Mouse (Mus musculus) layer of hippocampus, postnatal 25 days (tissue): Measurements from ENCODE around the gene Fat3. TPM values are rescaled to one million over a fixed set of nuclear protein-coding genes. Genes with fewer than 3 reads are reported as not detected.

Experiments used
- DNase-seq, 2 experiments: peaks; one replicate each; pipeline ENCODE4 v3.0.0; 2022; ENCODE audit warnings: mixed read lengths in 2 of 2, low spot score in 1 of 2; ENCODE audit errors: extremely low spot score in 1 of 2
- total RNA-seq, 2 experiments: library from RNA; stranded (reverse); gene quantifications; 2 replicates each; pipeline ENCODE4 v1.2.3; 2021

Fat3 gene
- total RNA-seq, 2 experiments from 2014 or later = 31.0 to 40.9 TPM

- DNase-seq = no peak
These were observed 182.1 kb downstream of the Fat3 start for GRCm38 (mm10) chr9:16318957-16319356.

- no peak for DNase-seq
These were observed 188.4 kb downstream of the Fat3 start for GRCm38 (mm10) chr9:16312599-16313197.

GRCm38 (mm10) chr9:16310855-16311848, 189.9 kb downstream of the Fat3 start:
- DNase-seq = no peak

DNA sequence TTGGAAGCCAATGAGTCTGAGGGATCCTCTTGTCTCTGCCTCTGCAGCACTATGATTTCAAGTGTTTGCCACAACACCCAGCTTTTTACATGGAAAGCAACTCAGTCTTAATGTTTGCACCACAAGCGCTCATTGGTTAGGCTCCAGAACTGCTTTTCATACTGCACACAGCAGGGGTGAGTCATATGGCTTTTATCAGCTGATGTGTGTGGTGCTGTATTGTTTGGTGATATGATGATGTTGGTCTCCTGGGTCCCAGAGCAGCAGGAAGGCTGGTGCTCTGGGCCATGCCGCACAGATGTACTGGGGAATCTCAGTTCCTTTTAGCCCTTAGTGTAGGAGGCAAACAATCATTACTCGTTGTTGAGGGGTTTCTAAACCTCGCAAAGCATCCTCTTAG, 190.8 kb downstream of the Fat3 start:
- no peak for DNase-seq

GRCm38 (mm10) chr9:16307789-16308188, 193.3 kb downstream of the Fat3 start:
- no peak for DNase-seq

GRCm38 (mm10) chr9:16306222-16306621, 194.9 kb downstream of the Fat3 start:
- DNase-seq = no peak

DNA sequence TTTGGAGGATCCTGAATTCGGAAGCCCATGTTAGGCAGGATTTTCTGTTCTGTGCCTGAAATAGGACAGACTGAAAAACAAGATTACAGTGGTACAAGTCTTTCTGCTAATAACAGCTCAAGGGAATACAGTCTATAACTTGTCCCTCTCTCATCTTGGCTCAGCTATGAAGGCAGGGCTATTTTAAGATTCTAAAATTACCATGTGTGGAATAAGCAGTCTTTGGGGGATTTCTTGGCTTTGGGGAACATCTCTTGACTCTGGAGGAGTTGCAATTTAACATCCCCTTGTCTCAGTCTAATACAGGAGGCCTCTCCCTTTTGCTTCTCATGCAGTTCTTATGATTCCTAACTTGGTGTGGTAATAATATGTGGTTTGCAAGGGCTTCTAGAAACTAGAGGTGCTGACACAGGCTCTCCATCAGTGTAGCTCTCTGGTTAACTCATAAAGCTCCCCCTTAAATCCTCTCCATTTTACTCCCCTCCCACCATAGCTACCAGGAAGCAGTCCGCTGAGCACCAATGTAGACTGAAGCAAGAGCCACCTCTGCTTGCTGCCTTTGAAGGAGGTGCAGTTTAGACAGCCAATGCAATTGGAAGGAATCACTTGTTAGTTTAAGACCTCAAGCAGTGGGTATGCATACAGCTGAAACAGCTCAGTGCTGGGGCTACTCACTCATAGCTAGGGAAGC, 195.5 kb downstream of the Fat3 start:
- no peak for DNase-seq

- no peak for DNase-seq
These were observed 196.1 kb downstream of the Fat3 start for GRCm38 (mm10) chr9:16304949-16305348.

- DNase-seq = no peak
These were observed 198.6 kb downstream of the Fat3 start for GRCm38 (mm10) chr9:16302484-16302883.

DNA sequence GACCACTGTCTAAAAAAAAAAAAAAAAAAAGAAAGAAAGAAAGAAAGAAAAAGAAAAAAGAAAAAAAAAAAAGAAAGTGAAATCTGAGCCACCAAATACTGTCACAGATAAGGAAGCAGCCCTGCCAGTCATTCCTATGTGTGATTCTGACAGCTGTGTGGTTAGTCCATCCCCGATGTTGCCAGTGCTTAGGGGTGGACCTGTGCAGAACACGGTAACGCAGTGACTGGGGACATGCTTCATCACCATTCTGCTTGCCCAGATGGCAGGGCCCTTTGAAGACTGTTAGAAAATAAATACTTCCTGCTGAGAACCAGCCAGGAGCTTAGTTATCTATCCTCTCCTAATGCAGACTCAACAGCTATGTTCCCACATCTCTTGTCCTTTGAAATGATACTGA, 203.2 kb downstream of the Fat3 start:
- no peak for DNase-seq

DNA sequence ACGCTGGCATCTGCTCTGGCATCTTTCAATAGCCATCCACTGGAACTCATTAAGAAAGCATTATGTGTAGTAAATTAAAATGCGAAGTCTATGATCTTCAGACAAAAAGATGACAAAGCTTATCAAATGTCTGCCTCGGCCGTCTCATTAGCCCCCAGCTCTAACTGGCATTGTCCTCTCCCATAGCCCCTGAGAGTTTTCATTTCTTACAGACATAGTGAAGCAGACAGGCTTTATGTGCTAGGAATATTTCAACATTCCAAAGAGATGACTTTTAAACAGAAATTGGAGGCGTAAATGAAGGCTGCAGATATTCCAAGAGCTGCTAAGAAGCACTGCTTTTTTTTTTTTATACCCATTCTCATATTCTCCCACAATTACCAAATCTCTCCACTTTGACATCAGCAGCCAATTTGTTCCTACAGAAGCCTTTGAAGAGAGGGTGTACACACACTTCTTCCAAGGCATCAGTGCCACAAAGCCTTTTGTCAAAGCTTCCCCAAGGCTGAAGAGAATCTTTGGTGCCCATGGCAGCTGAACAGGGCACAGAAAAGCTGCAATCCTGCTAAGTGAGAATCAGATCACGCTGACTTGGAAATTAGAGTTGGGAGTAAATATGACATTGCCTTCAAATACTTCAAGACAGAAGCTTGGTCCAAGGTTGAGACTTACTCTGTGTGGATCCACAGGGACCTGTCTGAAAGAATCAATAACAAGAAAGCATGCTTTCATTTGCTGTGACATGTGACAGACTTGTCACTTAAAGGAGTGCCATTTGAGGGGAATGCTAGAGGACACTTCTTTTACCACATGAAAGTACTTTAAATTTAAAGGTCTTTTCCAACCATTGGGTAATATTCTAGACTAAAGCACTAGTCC, 206.9 kb downstream of the Fat3 start:
- DNase-seq = no peak

DNA sequence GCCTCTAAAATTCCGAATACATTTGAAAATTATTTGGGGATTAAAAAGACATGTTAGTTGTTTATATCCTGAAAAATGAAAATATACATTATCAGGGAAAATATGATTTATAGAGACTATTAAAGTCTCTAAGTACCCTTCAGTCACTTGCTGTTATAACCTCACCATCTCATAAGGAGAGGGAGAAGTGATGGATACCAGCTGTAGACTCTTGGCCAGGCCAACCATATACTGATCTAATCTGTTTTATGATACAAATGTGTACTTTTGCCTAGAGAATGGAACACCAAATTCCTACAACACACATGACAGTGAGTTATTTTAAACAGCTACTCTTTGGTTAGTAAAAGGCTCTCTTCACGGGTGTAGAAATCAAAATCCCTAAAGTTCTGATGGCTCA, 208.6 kb downstream of the Fat3 start:
- DNase-seq = no peak

GRCm38 (mm10) chr9:16290911-16291310, 210.2 kb downstream of the Fat3 start:
- no peak for DNase-seq

DNA sequence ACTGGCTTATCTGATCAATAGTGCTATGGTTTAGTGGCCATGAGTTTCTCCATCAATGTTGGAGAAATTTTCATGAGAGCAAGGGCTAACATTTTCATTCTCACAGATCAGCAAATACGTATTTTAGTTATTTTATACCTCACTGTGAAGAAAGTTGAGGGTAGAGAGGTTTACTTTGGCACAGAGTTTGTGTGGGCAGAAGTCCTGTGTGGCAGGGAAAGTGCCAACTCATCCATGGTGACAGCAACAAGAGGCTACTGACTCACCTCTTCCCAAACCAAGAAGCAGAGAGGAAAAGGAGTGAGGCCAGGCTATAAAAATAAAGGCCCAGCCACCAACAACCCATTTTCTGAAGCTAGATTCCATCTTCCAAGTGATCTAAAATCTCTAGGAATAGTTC, 218.1 kb downstream of the Fat3 start:
- DNase-seq = no peak

DNA sequence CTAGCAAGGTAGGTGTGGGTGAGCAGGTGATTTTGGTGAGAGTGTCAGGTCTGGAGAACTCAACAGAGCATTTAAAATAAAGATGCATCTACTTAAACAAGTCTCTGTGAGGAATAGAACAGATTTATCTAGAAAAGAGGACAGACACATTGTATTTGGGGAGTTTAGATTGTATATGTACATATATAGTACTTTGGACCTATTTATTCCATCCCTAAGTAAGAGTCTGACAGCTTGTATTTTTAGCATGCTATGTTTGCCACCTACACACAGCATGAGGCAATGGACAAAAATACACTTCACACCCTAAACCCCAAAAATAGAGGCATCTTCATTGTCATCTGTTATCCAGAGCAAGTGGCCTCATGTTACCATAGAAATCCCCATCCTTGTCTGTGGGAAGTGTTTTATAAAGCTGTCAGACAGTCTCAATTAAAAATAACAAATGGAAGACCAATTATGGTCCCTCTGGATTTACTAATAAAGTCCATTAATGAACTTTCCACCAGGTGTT, 218.7 kb downstream of the Fat3 start:
- no peak for DNase-seq

GRCm38 (mm10) chr9:16275589-16275988, 225.5 kb downstream of the Fat3 start:
- no peak for DNase-seq

DNA sequence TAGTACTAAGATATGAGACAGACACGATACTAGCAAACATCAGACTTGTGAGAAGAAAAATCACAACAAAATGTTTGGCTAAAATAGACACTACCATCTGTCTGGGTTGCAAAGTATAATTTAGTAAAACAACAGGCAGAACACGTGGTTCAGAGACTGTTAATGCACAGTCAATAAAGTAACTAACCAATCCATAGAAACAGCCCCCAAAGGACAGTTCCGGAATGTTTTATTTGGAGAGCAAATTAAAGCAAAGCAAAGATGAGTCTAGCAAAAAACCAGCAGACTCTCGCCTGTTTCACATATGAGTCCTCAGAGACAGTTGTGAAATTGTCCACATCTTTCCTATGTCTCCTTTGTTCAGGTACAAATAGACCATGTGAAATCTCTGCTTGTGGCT, 227.0 kb downstream of the Fat3 start:
- DNase-seq = no peak

DNA sequence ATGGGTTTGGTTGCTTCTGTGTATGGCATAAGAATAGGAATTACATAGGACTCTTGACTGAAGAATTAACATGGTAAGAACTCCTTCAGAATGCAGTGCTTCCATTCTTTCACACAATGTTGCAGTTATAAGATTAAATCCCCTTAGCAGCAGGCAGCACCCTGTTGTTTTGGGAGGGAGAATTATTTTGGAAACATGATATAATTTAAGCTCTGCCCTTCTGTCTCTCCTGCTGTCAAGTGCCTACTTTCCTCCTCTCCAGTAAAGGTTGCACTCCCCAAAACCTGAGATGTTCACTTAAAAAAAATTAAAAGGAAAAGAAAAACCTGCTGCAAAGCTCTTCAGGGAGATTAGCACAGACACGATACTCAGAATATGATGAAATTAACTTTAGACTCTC, 228.3 kb downstream of the Fat3 start:
- DNase-seq = no peak

GRCm38 (mm10) chr9:16270768-16271114, 230.3 kb downstream of the Fat3 start:
- no peak for DNase-seq
